ENCODE assay signal across 7 mouse cellular contexts in the genomic region with DNA sequence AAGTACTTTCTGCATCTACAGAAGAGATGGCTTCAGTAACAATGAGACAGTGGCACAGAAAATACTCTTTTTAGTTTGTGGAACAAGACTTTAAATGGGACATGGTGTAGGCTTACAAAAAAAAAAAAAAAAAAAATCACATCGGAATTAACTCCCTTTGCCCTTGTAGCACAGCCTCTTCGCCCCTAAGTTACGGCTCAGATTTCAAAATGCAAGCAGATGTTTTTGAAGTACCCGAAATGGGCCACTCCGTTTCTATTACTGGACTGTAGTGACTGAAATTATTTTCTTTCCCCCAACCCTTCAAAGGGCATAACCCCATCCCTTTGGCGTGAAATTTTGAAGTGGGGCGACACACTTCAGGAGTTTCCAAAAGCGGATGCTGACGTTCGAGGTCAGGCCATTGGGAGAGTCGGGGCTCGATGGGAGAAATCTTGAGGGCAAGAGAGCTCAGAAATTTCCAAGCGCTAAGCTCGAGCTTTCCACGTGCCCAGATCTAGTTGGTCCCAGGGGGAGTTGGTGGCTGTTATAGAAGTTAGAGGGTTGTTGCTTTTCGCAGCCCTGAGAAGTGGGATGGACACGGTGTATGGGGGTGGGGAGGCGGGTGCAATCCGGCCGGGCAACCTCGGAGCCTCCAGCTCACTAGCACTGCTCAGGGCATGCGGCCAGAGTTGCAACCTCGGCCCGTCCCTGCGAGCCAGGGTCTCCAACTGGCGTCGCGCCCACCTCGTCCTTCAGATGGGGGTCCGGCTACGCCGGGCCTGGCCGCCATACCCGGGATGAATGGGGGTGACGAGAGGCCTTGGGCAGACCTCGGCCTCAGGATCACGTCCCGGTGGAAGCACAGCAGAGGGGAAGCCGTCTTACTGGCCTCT. TPM values are rescaled to one million over a fixed set of nuclear protein-coding genes. Genes with fewer than 3 reads are reported as not detected.
DNase-seq lines count a peak whose midpoint lies in the region; ATAC-seq lines count a peak whose summit lies in the region.

A gene (plus strand): TSS at position 729 of the 875 bp plus-strand sequence.

- DNase-seq in NIH3T3 (ENCODE audit: low read depth): peak; percentile 78
- peak; percentile 55 for DNase-seq in heart, postnatal 25 days (ENCODE audit: low spot score)
- peak in 1 of 2 experiments; percentile 65 for DNase-seq in layer of hippocampus, postnatal 36 days
- DNase-seq in lung, postnatal 4 days: peak; percentile 72 to 76
- DNase-seq in spleen, postnatal 14 days (ENCODE audit: low spot score in 2 of 2): peak; percentile 35 to 44

- peak within 1 kb of the TSS; percentile 78 for H3K4me2 ChIP-seq in forebrain, embryonic 12.5 days

- under 1% methylated on average over 39 of the region's 39 CpGs for WGBS in forebrain, embryonic 12.5 days

- no peaks in the 10 kb centered on the region for H3K36me3 ChIP-seq in forebrain, embryonic 12.5 days (replicated peaks)

- H3K9ac ChIP-seq in forebrain, embryonic 12.5 days: peak within 1 kb of the TSS; percentile 99

- peak within 1 kb of the TSS; percentile 81 for H3K4me3 ChIP-seq in brown adipose tissue, adult 24 weeks (ENCODE audit: insufficient read depth, low read depth, low read length)
- peak within 1 kb of the TSS; percentile 90 for H3K4me3 ChIP-seq in forebrain, embryonic 12.5 days (replicated peaks)

- H3K4me1 ChIP-seq in brown adipose tissue, adult 24 weeks (ENCODE audit: control insufficient read depth, insufficient read depth, insufficient read length, low read length): peaks cover 7% of the 10 kb centered on the region
- peaks cover 23% of the 10 kb centered on the region for H3K4me1 ChIP-seq in forebrain, embryonic 12.5 days

- peak; percentile 64 for ATAC-seq in forebrain, embryonic 12.5 days (ENCODE audit: low FRiP score)

- peak within 1 kb of the TSS; percentile 97 for H3K27ac ChIP-seq in brown adipose tissue, adult 24 weeks (replicated peaks; ENCODE audit: low read depth, low read length)
- H3K27ac ChIP-seq in forebrain, embryonic 12.5 days: peak within 1 kb of the TSS; percentile 97

- no peaks in the 10 kb centered on the region for H3K27me3 ChIP-seq in forebrain, embryonic 12.5 days

- intact Hi-C loops in heart, postnatal 25 days (cut with DNase I): loop anchor here (1.0 kb wide), 1 partner anchor 14 kb away; no protein-coding TSS in a partner anchor

- no peaks in the 10 kb centered on the region for H3K9me3 ChIP-seq in forebrain, embryonic 12.5 days

RNA-seq across cellular contexts. Expression of the gene that starts here (rescaled TPM):
- polyA plus RNA-seq in brown adipose tissue, adult 24 weeks (2012; ENCODE audit: insufficient read depth, insufficient read length, missing spikeins): 3.2 and 4.2 TPM in 2 replicates
- 10.1 and 11.8 TPM in 2 replicates for polyA plus RNA-seq in forebrain, embryonic 12.5 days (2016; fragmentation: Nextera tagmentation; extraction: Ambion mirVana)
- 1 to 10 TPM; 1.3 to 2.3 TPM for total RNA-seq in heart, postnatal 25 days (2021)
- total RNA-seq in layer of hippocampus, postnatal 36 days (2021): 10 to 100 TPM; 14.8 to 14.9 TPM

Comparison
In these comparisons a context has a peak if more than half of its experiments do, and no peak if none do; other contexts are left out.
1. RNA of the gene that starts here (total RNA-seq): 14.8 to 14.9 TPM in layer of hippocampus, postnatal 36 days; 1.3 to 2.3 TPM in heart, postnatal 25 days; every median in the first group is over 4 times any median in the second.